In the genomic region with DNA sequence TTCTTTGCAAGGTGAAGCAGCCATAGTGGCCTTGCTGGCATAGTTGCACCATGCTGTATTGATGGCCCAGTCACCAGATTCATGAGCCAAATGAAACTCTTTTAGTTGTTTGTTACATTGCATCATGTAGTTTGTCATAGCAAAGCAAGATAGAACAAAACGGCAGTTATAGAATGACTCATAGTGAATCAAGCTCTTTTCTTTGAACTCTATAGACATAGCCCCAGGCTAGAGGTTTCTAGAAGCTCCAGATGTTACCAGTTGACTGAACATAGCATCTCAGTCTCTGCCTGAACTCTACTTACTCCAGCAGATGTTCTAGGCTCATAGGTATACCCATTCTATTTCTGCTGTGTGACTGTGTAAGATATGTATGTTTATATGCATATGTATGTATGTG, we compare ENCODE assay signal across 22 mouse cellular contexts. TPM values are rescaled to one million over a fixed set of nuclear protein-coding genes. Genes with fewer than 3 reads are reported as not detected.
"Had no signal": no experiment of that assay in that cellular context is flagged by ENCODE, and none has a peak within 500 bp of the region (broad histone marks: within the 10 kb centered on the region; RNA-seq: fewer than 3 reads in every experiment).

No protein-coding gene starts in this region.

- H3K36me3 ChIP-seq: neural tube, embryonic 12.5 days; neural tube, embryonic 13.5 days; neural tube, embryonic 15.5 days; stomach, embryonic 15.5 days had no signal

- H3K27me3 ChIP-seq: neural tube, embryonic 12.5 days; neural tube, embryonic 13.5 days; neural tube, embryonic 15.5 days; stomach, embryonic 15.5 days had no signal

- DNase-seq: retina, postnatal 1 day; right cerebral cortex, adult 18-20 months; right cerebral cortex, postnatal 14 days; right cerebral cortex, postnatal 25 days; right cerebral cortex, postnatal 4 days; spleen, adult 18-20 months; thymus, adult 18-20 months; thymus, adult 2 months; thymus, postnatal 14 days; thymus, postnatal 25 days; thymus, postnatal 36 days; thymus, postnatal 4 days had no signal

- H3K9ac ChIP-seq: neural tube, embryonic 12.5 days; neural tube, embryonic 13.5 days; neural tube, embryonic 15.5 days; stomach, embryonic 15.5 days had no signal

- H3K4me1 ChIP-seq: neural tube, embryonic 12.5 days; neural tube, embryonic 13.5 days; neural tube, embryonic 15.5 days; stomach, embryonic 15.5 days had no signal

- H3K4me3 ChIP-seq: neural tube, embryonic 12.5 days; neural tube, embryonic 13.5 days; neural tube, embryonic 15.5 days; stomach, embryonic 15.5 days had no signal

- H3K27ac ChIP-seq: neural tube, embryonic 12.5 days; neural tube, embryonic 13.5 days; neural tube, embryonic 15.5 days; stomach, embryonic 15.5 days; stomach, postnatal 0 days had no signal

- H3K4me2 ChIP-seq: neural tube, embryonic 12.5 days; neural tube, embryonic 13.5 days; neural tube, embryonic 15.5 days; stomach, embryonic 15.5 days had no signal

- H3K9me3 ChIP-seq: neural tube, embryonic 12.5 days; neural tube, embryonic 13.5 days; neural tube, embryonic 15.5 days; stomach, embryonic 15.5 days had no signal

RNA-seq across cellular contexts. Expression of gene Marco, which starts 31.1 kb away (rescaled TPM):
- total RNA-seq: neutrophil, adult 5-6 weeks had no signal
- polyA plus RNA-seq: neural tube, embryonic 12.5 days; neural tube, embryonic 14.5 days; neural tube, embryonic 15.5 days; small intestine, adult 2 months; stomach, embryonic 14.5 days; testis, adult 2 months had no signal
